Mouse (Mus musculus): ENCODE results near the gene Zmat3. TPM values are rescaled to one million over a fixed set of nuclear protein-coding genes. Genes with fewer than 3 reads are reported as not detected.
A peak's percentile ranks its signal among the peaks of the same experiment; 100 is the strongest.

The Zmat3 gene
- polyA plus RNA-seq (2012; rRNA removed), result 11.3 and 14.3 TPM in 2 replicates

DNA sequence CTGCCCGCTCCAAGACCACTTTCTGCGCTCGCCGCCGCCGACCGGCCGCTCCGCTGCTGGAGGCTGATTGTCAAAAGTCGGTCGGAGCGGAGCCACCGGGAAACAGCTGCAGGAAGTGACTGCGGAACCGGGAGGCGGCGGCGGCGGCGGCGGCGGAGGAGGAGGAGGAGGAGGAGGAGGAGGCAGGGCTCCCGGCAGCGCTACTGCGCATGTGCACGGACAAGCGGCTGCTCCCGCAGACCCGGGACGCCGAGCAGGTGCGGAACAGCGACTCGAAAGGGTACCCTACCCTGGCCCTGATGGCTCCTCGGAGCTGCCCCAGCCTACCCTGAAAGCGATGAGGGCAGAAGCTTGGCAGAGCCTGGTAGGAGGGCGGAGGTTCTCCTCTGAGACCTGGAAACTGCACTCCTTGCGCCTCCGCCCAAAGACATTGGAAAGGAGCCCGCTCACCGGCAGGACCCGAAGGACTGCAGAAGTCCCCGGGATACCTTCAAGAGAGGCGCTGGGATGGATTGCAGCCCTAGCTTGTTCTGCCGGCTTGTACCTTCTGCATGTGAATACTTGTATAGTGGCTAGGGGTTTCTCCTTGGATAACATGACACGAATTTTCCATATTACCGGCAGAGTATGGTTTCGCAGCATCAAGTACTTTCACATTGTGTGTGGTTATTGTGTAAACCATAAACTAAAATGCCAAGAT lies at the start of gene Zmat3:
Zmat3 (minus strand) TSS at position 469 of the 700 bp plus-strand sequence.
- DNase-seq (ENCODE audit: low spot score), result peak; percentile 81

DNA sequence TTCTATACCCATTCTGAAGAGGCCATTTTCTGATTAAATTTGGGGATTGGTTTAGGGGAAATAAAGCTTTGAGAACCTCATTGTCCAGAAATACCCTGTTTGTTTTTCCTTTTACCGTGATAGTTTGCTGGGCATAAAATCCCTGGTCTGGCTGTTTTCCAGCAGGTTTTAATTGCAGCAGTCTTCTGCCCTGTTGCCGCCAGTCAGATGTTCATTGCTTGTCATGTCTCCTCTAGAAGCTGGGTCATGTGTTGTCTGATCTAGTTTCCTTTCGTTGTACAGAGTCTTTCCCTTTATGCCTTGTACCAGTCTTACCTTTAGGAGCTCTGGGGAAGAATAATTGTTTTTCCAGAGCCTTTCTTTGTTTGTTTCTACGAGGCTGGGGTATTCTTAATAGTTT lies 48.6 kb upstream of the Zmat3 start:
- DNase-seq (ENCODE audit: low spot score), result no peak

- DNase-seq (ENCODE audit: low spot score), result no peak
These were observed 46.8 kb upstream of the Zmat3 start for GRCm38 (mm10) chr3:32412502-32413044.

DNA sequence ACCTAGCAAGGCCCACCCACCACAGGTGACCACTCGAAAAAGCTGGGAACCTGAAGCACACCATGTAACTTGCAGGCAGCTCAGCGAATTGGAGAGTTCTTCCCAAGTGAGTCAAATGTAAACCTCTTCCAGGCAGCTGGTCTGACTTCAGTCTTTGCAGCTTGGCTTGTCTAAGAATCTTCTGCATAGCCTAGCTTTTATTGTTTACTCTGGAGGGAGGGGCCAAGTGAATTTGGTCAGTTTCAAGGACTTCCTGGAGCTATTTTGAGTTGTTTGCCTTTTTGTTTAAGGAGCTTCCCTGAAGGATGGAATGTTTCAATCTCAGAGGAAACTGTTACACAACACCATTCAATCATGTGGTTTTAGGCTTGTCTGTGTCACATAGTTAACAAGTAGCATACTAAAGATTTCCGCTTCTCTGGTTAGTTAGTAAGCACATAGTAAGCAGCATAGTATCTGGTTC lies 43.0 kb upstream of the Zmat3 start:
- no peak for DNase-seq (ENCODE audit: low spot score)

DNA sequence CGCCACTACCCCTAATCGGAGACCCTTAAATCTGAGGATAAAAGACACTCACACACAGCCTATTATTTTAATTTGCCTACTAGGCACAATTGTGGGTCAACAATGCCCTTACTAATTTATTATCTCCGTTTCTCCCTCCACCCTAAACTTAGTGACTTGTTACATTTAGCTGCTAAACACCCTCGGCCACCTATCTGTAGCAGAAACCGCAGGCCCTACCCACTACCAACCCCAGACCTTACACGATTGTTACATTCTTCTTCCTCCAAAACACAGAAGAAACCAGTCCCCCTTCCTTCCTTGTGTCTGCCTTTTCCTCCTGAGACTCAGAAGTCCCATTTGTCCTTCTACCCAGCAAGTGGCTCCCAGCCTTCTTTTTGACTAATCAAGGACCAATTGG lies 41.0 kb upstream of the Zmat3 start:
- no peak for DNase-seq (ENCODE audit: low spot score)

GRCm38 (mm10) chr3:32405699-32406098 lies 39.9 kb upstream of the Zmat3 start:
- no peak for DNase-seq (ENCODE audit: low spot score)

GRCm38 (mm10) chr3:32402990-32403885 lies 37.4 kb upstream of the Zmat3 start:
- DNase-seq (ENCODE audit: low spot score), result no peak

DNA sequence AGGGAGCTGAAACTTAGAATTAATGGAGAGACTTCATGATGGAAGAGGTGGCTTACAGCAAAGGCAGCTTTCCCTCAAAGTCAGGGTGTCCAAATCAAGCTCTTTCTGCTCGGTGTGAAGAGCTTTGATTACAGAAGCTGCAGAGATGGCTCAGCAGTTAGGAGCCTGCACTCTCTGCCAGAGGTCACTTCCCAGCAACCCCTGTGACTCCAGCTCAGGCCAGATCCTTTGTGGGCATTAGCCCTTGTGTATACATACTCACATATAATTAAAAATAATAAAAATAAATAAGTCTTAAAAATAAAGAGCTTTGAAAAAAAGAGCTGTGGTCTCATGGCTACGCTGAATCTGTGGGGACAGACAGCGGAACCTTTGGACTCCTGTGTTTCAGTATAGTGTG lies 35.8 kb upstream of the Zmat3 start:
- no peak for DNase-seq (ENCODE audit: low spot score)

GRCm38 (mm10) chr3:32399931-32400330 lies 34.1 kb upstream of the Zmat3 start:
- no peak for DNase-seq (ENCODE audit: low spot score)

GRCm38 (mm10) chr3:32399381-32399780 lies 33.6 kb upstream of the Zmat3 start:
- no peak for DNase-seq (ENCODE audit: low spot score)

GRCm38 (mm10) chr3:32398623-32399022 lies 32.8 kb upstream of the Zmat3 start:
- no peak for DNase-seq (ENCODE audit: low spot score)

DNA sequence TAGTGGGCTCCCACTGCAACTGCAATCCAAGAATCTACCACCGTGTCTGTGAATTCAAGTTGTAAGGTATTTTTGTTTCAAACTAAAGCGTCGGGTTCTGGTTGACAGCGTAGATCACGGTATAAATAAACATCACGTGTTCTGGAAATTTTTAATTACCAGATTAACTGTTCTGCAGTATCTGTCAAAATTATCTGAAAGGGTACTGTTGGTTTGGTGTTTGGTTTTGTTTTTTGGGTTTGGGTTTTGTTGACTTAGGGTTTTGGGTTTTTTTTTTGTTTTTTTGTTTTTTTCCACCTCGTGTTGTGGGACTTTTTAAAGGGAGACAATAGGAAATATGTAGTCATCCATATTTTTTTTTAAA lies 32.3 kb upstream of the Zmat3 start:
- DNase-seq (ENCODE audit: low spot score), result no peak

GRCm38 (mm10) chr3:32397461-32398174 lies 31.8 kb upstream of the Zmat3 start, which contains the start of gene Pik3ca:
Gene Pik3ca, plus strand, starts transcription at chr3:32397671.
- peak; percentile 61 for DNase-seq (ENCODE audit: low spot score)

DNA sequence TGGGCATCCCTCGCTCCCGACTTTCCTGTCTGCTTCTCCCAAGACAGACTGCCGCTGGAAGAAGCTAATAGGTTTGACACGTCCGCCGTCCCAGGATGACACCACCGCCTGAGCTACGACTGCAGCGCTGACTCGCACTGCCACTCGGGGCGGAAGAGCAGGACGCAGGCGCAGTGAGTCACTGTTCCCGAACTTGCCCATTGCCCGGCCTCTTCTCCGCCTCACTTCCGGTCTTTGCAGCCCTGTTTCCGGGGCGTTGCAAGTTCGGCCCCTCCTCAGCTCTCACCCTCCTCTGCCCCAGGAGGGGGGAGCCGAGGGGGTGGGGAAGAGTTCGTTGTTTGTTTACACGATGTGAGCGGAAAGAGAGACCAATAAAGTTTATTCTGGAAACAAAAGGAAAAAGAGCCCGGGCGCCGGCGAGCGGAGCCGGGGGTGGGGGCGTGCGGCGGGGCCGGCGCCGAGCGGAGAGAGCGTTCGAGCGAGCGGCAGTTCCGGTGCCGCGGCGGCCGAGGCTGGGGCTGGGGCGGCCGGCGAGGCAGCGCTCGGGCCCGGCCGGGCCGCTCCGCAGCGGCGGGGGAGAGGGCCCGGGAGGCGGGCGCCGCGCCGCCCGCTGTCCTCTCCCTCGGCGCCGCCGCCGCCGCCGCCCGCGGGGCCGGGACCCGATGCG lies 31.1 kb upstream of the Zmat3 start:
- peak; percentile 87 for DNase-seq (ENCODE audit: low spot score)

- no peak for DNase-seq (ENCODE audit: low spot score)
These were observed 30.1 kb upstream of the Zmat3 start for GRCm38 (mm10) chr3:32395771-32396551.

- DNase-seq (ENCODE audit: low spot score), result no peak
These were observed 28.2 kb upstream of the Zmat3 start for GRCm38 (mm10) chr3:32393986-32394385.

GRCm38 (mm10) chr3:32392841-32393240 lies 27.0 kb upstream of the Zmat3 start:
- DNase-seq (ENCODE audit: low spot score), result no peak

DNA sequence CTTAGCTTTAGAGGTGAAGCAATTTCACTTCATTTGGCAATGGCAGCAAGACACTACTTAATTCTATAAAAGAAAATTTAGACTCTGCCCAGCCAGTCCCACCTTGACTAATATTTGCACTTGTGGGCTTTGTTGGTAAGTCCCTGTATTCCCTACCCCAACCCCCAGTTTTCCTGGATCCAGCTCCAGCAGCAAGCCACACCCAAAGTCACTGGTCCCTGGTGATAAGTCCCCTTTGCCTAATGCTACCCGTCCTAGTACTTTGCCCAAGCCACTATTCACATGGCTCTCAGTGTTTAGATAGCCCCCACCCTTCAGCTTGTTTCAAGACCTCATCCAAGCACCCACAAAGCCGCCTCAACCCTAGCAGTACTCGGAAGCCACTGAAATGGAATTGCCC lies 15.7 kb upstream of the Zmat3 start:
- no peak for DNase-seq (ENCODE audit: low spot score)

DNA sequence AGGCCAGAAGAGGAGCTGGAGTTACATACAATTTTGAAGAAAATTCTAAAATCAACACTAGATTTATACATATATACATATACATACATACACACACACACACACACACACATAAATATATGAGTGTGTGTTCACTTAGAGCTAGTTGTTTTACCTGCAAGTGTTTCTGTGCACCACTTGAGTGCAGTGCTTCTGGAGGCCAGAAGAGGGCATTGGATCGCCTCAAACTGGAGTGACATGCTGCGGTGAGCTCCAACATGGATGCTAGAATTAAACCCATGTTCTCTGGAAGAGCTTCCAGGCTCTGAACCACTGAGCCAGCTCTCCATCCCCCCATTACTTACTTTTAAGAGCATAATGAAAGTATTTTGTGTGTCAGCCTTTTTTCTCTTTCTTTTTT lies 14.1 kb upstream of the Zmat3 start:
- no peak for DNase-seq (ENCODE audit: low spot score)

- no peak for DNase-seq (ENCODE audit: low spot score)
These were observed 7.4 kb upstream of the Zmat3 start for GRCm38 (mm10) chr3:32373236-32373635.

DNA sequence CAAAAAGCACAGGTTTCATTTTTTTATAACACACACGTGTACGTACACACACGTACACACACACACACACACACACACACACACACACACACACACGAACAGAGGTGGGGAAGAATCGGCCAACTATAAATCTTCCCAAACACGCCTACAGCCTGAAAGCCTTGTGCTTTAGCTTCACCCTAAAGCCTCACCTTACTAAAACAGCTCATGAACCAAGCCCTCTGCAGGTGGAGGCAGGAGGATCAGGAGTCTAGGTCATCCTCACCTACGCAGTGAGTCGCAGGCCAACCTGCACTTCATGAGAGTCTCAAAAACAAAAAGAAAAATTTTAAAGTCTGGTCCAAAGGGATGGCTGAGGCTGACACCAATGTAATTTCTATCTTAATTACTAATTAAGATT lies 6.7 kb upstream of the Zmat3 start:
- no peak for DNase-seq (ENCODE audit: low spot score)

Measured in urinary bladder, adult 2 months (tissue).